Mouse (Mus musculus) layer of hippocampus, adult 11-12 months (tissue): ENCODE results near the gene Wfdc6a.
"Not testable (repeated sequence)": the region's sequence is repeated elsewhere in the genome, so short reads cannot be mapped to it uniquely, and the experiment has no call there.

ENCODE experiments used
- DNase-seq: peaks from one replicate; pipeline ENCODE4 v3.0.0; 2022; ENCODE audit warnings: low spot score

Wfdc6a gene

DNA sequence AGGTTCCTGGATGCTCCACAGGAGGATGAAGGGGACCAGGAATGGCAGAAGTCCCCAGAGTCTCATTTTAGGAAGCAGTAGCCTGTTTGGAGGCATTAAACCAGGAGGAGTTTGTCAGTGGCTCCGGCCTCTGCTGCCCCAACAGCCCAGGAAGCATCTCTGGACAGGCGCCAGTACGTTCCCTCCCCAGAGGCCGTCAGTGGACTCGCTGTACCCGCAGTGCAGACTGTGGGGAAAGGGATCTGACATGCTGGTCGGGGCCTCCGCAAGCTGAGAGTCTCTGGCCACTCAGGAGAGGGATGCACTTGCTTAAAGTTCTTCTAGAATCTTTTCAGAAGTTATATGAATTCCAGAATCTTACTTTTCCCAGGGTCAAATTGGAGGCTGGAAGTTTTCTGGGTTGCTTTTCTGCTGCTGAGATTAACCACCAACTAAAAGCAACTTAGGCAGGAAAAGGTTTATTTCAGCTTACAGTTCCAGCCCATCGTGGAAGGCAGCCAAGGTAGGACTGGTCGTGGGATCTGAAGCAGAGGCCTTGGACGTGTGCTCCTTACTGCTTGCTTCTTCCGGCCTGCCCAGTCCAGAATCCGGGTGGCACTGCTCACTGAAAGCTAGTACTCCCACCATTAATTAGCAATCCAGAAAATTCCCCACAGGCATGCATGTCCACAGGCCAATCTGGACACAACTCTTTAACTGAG, at the start of gene Wfdc6a:
TSS of gene Wfdc6a (minus strand) at position 423 of the 701 bp plus-strand sequence.
- DNase-seq, result not testable (repeated sequence)

- DNase-seq, result no peak
Observed at GRCm38 (mm10) chr2:164621775-164622174, 36.5 kb upstream of the Wfdc6a start.

GRCm38 (mm10) chr2:164619050-164619449, 33.8 kb upstream of the Wfdc6a start:
- DNase-seq, result no peak

GRCm38 (mm10) chr2:164615386-164615785, 30.1 kb upstream of the Wfdc6a start:
- DNase-seq, result no peak

GRCm38 (mm10) chr2:164613471-164613870, 28.2 kb upstream of the Wfdc6a start, which contains the start of the genes Wfdc6b and Wfdc8:
TSS of gene Wfdc6b (plus strand) at chr2:164613522.
TSS of gene Wfdc8 (minus strand) at chr2:164613626.
- DNase-seq, result not testable (repeated sequence)

DNA sequence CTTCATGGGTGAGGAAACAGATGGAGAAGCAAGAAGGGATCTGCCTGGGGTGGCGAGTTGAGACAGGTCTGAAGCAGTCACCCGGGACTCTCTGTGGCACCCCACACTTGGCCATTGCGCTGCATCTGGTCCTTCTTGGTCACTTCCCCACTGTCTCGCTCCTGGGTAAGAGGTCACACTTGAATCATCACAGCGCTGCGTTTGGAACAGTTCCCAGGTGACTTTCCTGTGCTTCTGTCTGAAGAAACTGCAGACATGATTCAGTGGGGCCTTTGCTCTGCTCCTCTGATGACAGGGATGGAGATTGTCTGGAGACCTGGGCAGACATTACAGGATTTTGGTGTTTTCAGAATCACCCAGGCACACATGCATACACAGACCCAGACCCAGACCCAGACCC, 23.5 kb upstream of the Wfdc6a start:
- DNase-seq, result no peak

DNA sequence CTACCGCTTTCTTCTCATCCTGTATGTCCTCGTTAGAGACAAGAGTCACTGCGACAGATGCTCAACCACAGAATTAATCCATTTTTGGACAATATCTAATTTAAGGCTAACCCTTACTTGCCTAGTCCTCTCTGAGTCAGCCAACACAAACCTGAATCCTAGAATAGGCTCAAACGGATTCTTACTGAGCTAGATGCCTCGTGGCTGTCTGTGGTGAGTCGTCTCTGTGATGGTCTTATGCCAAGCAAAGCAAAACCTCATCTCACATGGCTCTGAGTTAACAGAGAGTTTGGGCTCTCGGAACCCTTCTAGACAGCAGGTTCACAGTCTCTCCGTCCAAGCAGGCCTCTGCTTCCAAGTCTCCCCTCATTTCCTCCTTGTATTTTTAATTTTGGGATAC, 19.2 kb upstream of the Wfdc6a start:
- no peak for DNase-seq

- no peak for DNase-seq
Observed at GRCm38 (mm10) chr2:164603482-164603881, 18.2 kb upstream of the Wfdc6a start.

DNA sequence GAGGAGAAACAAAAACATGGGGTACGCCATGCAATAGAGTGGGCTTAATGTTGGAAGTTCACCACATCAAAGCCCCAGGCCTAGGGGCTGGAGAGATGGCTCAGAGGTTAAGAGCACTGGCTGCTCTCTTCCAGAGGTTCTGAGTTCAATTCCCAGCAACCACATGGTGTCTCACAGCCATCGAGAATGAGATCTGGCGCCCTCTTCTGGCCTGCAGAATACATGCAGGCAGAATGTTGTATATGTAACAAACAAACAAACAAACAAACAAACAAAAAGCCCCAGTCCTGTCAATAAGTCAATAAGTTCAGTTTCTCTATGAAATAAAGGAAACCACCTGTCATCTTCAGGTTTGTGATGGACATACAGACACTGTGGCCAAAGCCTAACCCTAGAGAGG, 14.9 kb upstream of the Wfdc6a start:
- no peak for DNase-seq

- DNase-seq, result no peak
Observed at GRCm38 (mm10) chr2:164593494-164593893, 8.2 kb upstream of the Wfdc6a start, which contains the start of gene Eppin. TSS of gene Eppin (minus strand) at chr2:164593594.

DNA sequence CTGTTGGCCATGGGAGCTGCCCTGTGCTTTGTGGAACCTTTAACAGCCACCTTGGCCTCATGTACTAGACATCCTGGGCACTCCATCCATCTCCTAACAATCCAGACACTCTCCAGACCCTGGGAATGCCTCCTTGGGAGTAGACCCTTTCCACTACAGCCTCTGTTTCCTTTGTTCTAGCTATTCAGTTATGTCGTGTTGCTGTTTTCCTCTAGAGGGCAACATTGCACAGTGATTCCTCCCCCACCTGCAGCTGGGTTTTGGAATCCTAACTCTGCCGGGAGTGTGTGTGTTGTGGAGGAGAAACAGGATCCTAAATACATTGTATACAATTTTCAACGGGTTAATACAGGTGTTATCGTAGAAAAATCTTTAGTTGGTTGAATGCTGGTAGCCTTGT, 6.8 kb upstream of the Wfdc6a start:
- peak; percentile 22 for DNase-seq

GRCm38 (mm10) chr2:164573359-164573758, 11.9 kb downstream of the Wfdc6a start, which contains the start of gene Spint3:
TSS of gene Spint3 (minus strand) at chr2:164573459.
- DNase-seq, result not testable (repeated sequence)

DNA sequence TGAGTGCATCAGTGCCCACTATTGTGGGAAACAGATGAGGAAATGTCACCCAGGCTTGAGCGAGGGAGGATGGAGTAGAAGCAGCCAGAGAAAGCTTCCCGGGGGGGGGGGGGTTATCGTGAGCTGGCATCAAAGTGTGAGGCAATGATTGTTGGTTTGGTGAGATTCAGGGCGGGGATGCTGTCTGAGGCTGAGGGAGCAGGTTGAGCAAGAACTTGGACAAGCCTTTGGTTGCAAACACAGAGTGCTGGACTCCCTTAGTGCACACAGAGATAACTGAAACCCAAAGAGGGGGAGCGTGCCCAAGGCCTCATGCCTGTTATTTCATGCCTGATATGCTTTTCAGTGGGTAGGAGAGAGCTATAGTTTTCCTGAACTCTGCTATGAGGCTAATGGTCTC, 17.8 kb downstream of the Wfdc6a start:
- DNase-seq, result no peak

GRCm38 (mm10) chr2:164566997-164567396, 18.2 kb downstream of the Wfdc6a start:
- no peak for DNase-seq

GRCm38 (mm10) chr2:164564346-164564745, 20.9 kb downstream of the Wfdc6a start:
- no peak for DNase-seq

- peak; percentile 23 for DNase-seq
Observed at GRCm38 (mm10) chr2:164563339-164564038, 21.8 kb downstream of the Wfdc6a start.

- no peak for DNase-seq
Observed at GRCm38 (mm10) chr2:164562391-164563188, 22.7 kb downstream of the Wfdc6a start, which contains the start of gene Wfdc2. TSS of gene Wfdc2 (plus strand) at chr2:164562413.

GRCm38 (mm10) chr2:164560106-164560505, 25.1 kb downstream of the Wfdc6a start:
- no peak for DNase-seq

DNA sequence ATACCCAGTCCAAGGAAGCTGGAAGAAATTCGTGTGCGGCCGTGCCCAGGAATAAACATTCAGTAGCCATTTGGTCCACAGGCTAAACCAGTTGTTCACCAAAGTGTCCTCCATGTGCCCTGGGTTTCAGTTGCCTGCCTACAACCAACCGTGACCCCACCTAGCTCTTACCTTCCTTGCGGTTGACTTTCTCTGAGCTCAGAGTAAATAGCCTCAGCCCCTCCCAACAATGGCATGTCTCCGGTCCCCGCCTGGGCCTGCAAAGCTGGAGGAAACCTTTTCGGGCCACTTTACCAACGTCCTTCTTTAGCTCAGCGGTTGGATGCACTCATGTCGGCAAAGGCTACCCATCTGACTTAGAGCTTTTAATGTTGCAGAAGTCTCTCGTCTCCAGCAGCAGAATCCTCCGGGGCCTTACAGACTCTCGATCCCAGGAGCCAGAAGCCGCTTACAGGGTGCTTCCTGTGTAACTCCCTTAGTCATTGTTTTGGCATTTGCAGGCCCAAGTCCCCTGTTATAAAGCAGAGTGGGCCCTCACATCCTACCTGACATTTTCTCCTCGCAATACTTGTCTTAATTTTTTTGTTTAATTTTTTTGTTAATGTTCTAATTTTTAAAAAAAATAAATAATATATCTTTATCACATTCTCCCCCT, 26.1 kb downstream of the Wfdc6a start:
- no peak for DNase-seq

GRCm38 (mm10) chr2:164558426-164558825, 26.8 kb downstream of the Wfdc6a start:
- peak; percentile 27 for DNase-seq

GRCm38 (mm10) chr2:164551502-164551901, 33.7 kb downstream of the Wfdc6a start:
- DNase-seq, result no peak

- no peak for DNase-seq
Observed at GRCm38 (mm10) chr2:164550895-164551269, 34.4 kb downstream of the Wfdc6a start.
